Mouse (Mus musculus) Muller cell, postnatal 12 days (primary cell): ENCODE data around the gene 1700029H14Rik.
A peak's percentile ranks its signal among the peaks of the same experiment; 100 is the strongest.

Source experiments
- DNase-seq: peaks from one replicate; pipeline ENCODE4 v3.0.0-alpha.2; 2015; ENCODE audit errors: inconsistent ontology term

Gene 1700029H14Rik

GRCm38 (mm10) chr8:13546421-13546820, 15.8 kb downstream of the 1700029H14Rik start:
- no peak for DNase-seq

GRCm38 (mm10) chr8:13541526-13541925, 20.7 kb downstream of the 1700029H14Rik start:
- no peak for DNase-seq

GRCm38 (mm10) chr8:13540122-13540521, 22.1 kb downstream of the 1700029H14Rik start:
- no peak for DNase-seq

GRCm38 (mm10) chr8:13538821-13539220, 23.4 kb downstream of the 1700029H14Rik start:
- peak; percentile 94 for DNase-seq

GRCm38 (mm10) chr8:13537102-13537501, 25.2 kb downstream of the 1700029H14Rik start:
- peak; percentile 20 for DNase-seq

- DNase-seq = no peak
These were observed 29.1 kb downstream of the 1700029H14Rik start for GRCm38 (mm10) chr8:13533123-13533522.

GRCm38 (mm10) chr8:13531602-13532171, 30.6 kb downstream of the 1700029H14Rik start:
- DNase-seq = peak; percentile 35

GRCm38 (mm10) chr8:13530941-13531340, 31.3 kb downstream of the 1700029H14Rik start:
- DNase-seq = peak; percentile 93

- no peak for DNase-seq
These were observed 31.9 kb downstream of the 1700029H14Rik start for GRCm38 (mm10) chr8:13530401-13530800.

GRCm38 (mm10) chr8:13529891-13530316, 32.4 kb downstream of the 1700029H14Rik start:
- peak; percentile 94 for DNase-seq

- peak; percentile 42 for DNase-seq
These were observed 33.0 kb downstream of the 1700029H14Rik start for GRCm38 (mm10) chr8:13529011-13529840.

GRCm38 (mm10) chr8:13521392-13521791, 40.9 kb downstream of the 1700029H14Rik start:
- DNase-seq = no peak

- no peak for DNase-seq
These were observed 41.9 kb downstream of the 1700029H14Rik start for GRCm38 (mm10) chr8:13520349-13520748.

GRCm38 (mm10) chr8:13519503-13519902, 42.8 kb downstream of the 1700029H14Rik start:
- no peak for DNase-seq

- DNase-seq = no peak
These were observed 44.9 kb downstream of the 1700029H14Rik start for GRCm38 (mm10) chr8:13517284-13517781.

- DNase-seq = no peak
These were observed 45.5 kb downstream of the 1700029H14Rik start for GRCm38 (mm10) chr8:13516728-13517127.

GRCm38 (mm10) chr8:13516011-13516442, 46.2 kb downstream of the 1700029H14Rik start:
- DNase-seq = no peak

GRCm38 (mm10) chr8:13513556-13514370, 48.5 kb downstream of the 1700029H14Rik start:
- no peak for DNase-seq

- DNase-seq = peak; percentile 51
These were observed 49.6 kb downstream of the 1700029H14Rik start for GRCm38 (mm10) chr8:13512677-13513076.

- no peak for DNase-seq
These were observed 50.2 kb downstream of the 1700029H14Rik start for GRCm38 (mm10) chr8:13512016-13512415.

- DNase-seq = no peak
These were observed 54.9 kb downstream of the 1700029H14Rik start for GRCm38 (mm10) chr8:13507284-13507937.
